23 mouse cellular contexts compared by ENCODE assay signal in the genomic region with DNA sequence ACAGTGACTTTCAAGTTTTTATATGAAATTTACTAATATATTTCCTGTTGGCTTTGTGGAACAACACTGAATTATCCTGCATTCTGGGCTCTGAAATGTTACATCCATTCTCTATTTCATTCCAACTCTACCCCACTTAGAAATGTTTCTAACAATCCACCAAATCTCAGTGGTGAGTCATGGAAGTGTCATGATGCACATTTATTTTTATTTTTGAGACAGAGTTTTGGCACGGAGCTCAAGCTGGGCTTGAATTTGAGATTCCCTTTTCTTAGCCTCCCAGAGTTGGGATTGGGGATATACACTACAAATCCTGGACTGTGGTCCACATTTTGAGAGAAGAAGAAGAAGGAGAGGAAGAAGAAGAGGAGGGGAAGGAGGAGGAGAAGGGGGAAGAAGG.
DNase-seq lines count a peak whose midpoint lies in the region; ATAC-seq and TF ChIP-seq lines count a peak whose summit lies in the region.
"Had no signal": no experiment of that assay in that cellular context is flagged by ENCODE, and none has a peak within 500 bp of the region (broad histone marks: within the 10 kb centered on the region; RNA-seq: fewer than 3 reads in every experiment).

No protein-coding gene starts in this region.

- H3K27ac ChIP-seq in cerebellum, adult 2 months (ENCODE audit: insufficient read depth, low read length): no peak overlapping the region
- H3K27ac ChIP-seq: embryonic facial prominence, embryonic 13.5 days; embryonic facial prominence, embryonic 15.5 days; forebrain, embryonic 13.5 days; forebrain, embryonic 15.5 days had no signal

- no peaks in the 10 kb centered on the region; the same call in 1 of the 2 replicates for H3K27me3 ChIP-seq in cerebellum, adult 2 months (ENCODE audit: control insufficient read depth, insufficient read depth, low read length)
- H3K27me3 ChIP-seq: embryonic facial prominence, embryonic 13.5 days; embryonic facial prominence, embryonic 15.5 days; forebrain, embryonic 13.5 days; forebrain, embryonic 15.5 days; Patski had no signal

- intact Hi-C loops in gastrocnemius, postnatal 14 days (cut with DNase I; ENCODE audit: low total_unique reads): no loop called here

- no peak overlapping the region for H3K4me3 ChIP-seq in cerebellum, adult 2 months (replicated peaks; ENCODE audit: insufficient read depth, low read depth, low read length)
- H3K4me3 ChIP-seq: embryonic facial prominence, embryonic 13.5 days; embryonic facial prominence, embryonic 15.5 days; erythroblast, embryonic 14.5 days; forebrain, embryonic 13.5 days; forebrain, embryonic 15.5 days had no signal

- WGBS in cerebellum, adult 2 months: 87% methylated on average over 1 of the region's 1 CpGs

- no peak for DNase-seq in frontal cortex, postnatal 25 days (ENCODE audit: low spot score in 2 of 2)
- DNase-seq in 3T3-L1 (ENCODE audit: low read depth, low spot score): peak; percentile 19
- DNase-seq in brain, adult 2 months (ENCODE audit: low read depth, low spot score): peak; percentile 67
- DNase-seq in telencephalon, adult 2 months (ENCODE audit: low read depth, low spot score): peak; percentile 44
- DNase-seq in gastrocnemius, postnatal 14 days: no peak
- no peak for DNase-seq in cerebellum, adult 2 months
- DNase-seq: adrenal gland, adult 8-10 months; adrenal gland, postnatal 14 days; adrenal gland, postnatal 36 days; cerebellum, adult 11 months; cerebellum, adult 18-20 months; cerebellum, adult 9-11 months; cerebellum, postnatal 14 days; cerebellum, postnatal 36 days; embryo, embryonic 11 days had no signal

- TF ChIP-seq POLR2A in cerebellum, adult 2 months (IDR thresholded peaks at IDR 0.05; ENCODE audit: borderline replicate concordance, insufficient read depth, low read length): no peak

- no peaks in the 10 kb centered on the region for H3K4me1 ChIP-seq in cerebellum, adult 2 months (ENCODE audit: control insufficient read depth, insufficient read depth, low read length)
- H3K4me1 ChIP-seq: embryonic facial prominence, embryonic 13.5 days; embryonic facial prominence, embryonic 15.5 days; forebrain, embryonic 13.5 days; forebrain, embryonic 15.5 days had no signal

- TF ChIP-seq CTCF in cerebellum, adult 2 months (IDR thresholded peaks at IDR 0.05; ENCODE audit: borderline replicate concordance, insufficient read depth, low read depth, low read length): no peak

- peak; percentile 99 for ATAC-seq in frontal cortex, adult (ENCODE audit: low TSS enrichment)
- ATAC-seq: activated CD4-positive, CD25-positive, alpha-beta regulatory T cell, adult 4 months; forebrain, embryonic 13.5 days; forebrain, embryonic 15.5 days; Patski had no signal

Comparison
In these comparisons a context has a peak if more than half of its experiments do, and no peak if none do; other contexts are left out.
1. DNase-seq: peak in 3T3-L1 (single experiment), brain, adult 2 months (single experiment) and telencephalon, adult 2 months (single experiment); none in frontal cortex, postnatal 25 days (0 of 2), gastrocnemius, postnatal 14 days (single experiment) and cerebellum, adult 2 months (0 of 2).